Mouse (Mus musculus) ovary, postnatal 14 days (tissue): ENCODE data around the gene Ercc6l.

Experiments
- DNase-seq: peaks from one replicate; pipeline ENCODE4 v3.0.0; 2022; ENCODE audit warnings: low spot score

Gene Ercc6l

GRCm38 (mm10) chrX:102156618-102157422 lies at the start of gene Ercc6l:
Gene Ercc6l, minus strand, starts transcription at chrX:102157091.
- peak; percentile 75 for DNase-seq

- DNase-seq = no peak
Observed at GRCm38 (mm10) chrX:102190840-102191239, 33.9 kb upstream of the Ercc6l start.

GRCm38 (mm10) chrX:102189581-102189980 lies 32.7 kb upstream of the Ercc6l start:
- no peak for DNase-seq

GRCm38 (mm10) chrX:102188712-102189497 lies 32.0 kb upstream of the Ercc6l start, which contains the start of gene Rps4x:
Gene Rps4x, minus strand, starts transcription at chrX:102189394.
- DNase-seq = peak; percentile 67

GRCm38 (mm10) chrX:102187023-102187699 lies 30.3 kb upstream of the Ercc6l start:
- DNase-seq = no peak

GRCm38 (mm10) chrX:102182575-102182974 lies 25.7 kb upstream of the Ercc6l start:
- DNase-seq = no peak

- DNase-seq = no peak
Observed at GRCm38 (mm10) chrX:102175538-102176287, 18.8 kb upstream of the Ercc6l start.

GRCm38 (mm10) chrX:102170900-102171299 lies 14.0 kb upstream of the Ercc6l start:
- no peak for DNase-seq

- DNase-seq = no peak
Observed at GRCm38 (mm10) chrX:102170135-102170534, 13.2 kb upstream of the Ercc6l start.

GRCm38 (mm10) chrX:102169724-102170123 lies 12.8 kb upstream of the Ercc6l start:
- no peak for DNase-seq

- no peak for DNase-seq
Observed at GRCm38 (mm10) chrX:102166986-102167385, 10.1 kb upstream of the Ercc6l start.

- no peak for DNase-seq
Observed at GRCm38 (mm10) chrX:102166521-102166920, 9.6 kb upstream of the Ercc6l start.

- no peak for DNase-seq
Observed at GRCm38 (mm10) chrX:102163529-102163928, 6.6 kb upstream of the Ercc6l start.

- DNase-seq = no peak
Observed at GRCm38 (mm10) chrX:102163096-102163495, 6.2 kb upstream of the Ercc6l start.

- DNase-seq = no peak
Observed at GRCm38 (mm10) chrX:102160528-102160927, 3.6 kb upstream of the Ercc6l start.

GRCm38 (mm10) chrX:102159778-102160177 lies 2.9 kb upstream of the Ercc6l start:
- DNase-seq = peak; percentile 13

GRCm38 (mm10) chrX:102157423-102157791 lies 516 bp upstream of the Ercc6l start:
- DNase-seq = no peak

GRCm38 (mm10) chrX:102141157-102141556 lies 15.7 kb downstream of the Ercc6l start:
- no peak for DNase-seq

- DNase-seq = no peak
Observed at GRCm38 (mm10) chrX:102121321-102121720, 35.6 kb downstream of the Ercc6l start.

GRCm38 (mm10) chrX:102119042-102119864 lies 37.6 kb downstream of the Ercc6l start, which contains the start of gene Pin4:
Gene Pin4, plus strand, starts transcription at chrX:102119447.
- peak; percentile 79 for DNase-seq

- DNase-seq = no peak
Observed at GRCm38 (mm10) chrX:102115676-102116075, 41.2 kb downstream of the Ercc6l start.
